Mouse (Mus musculus): ENCODE results near the gene Cdkn2b.

- TF ChIP-seq CTCF (IDR thresholded peaks at IDR 0.05; ENCODE audit: extremely low read depth, insufficient read depth, low read length) = no peak
- no peak for TF ChIP-seq POLR2A (IDR thresholded peaks at IDR 0.05; ENCODE audit: extremely low read depth, insufficient read depth, low read length)
Observed at GRCm38 (mm10) chr4:89277381-89277940, 33.4 kb downstream of the Cdkn2b start.
